Mouse (Mus musculus) lung, embryonic 16.5 days (tissue): ENCODE data around the gene Sec14l3. TPM values are rescaled to one million over a fixed set of nuclear protein-coding genes. Genes with fewer than 3 reads are reported as not detected.

Source experiments
- ATAC-seq: fragments of 200-750 bp; cut with Nextera tagmentation; 2 replicates; pipeline ENCODE4 v1.8.0; 2017; ENCODE audit warnings: low read depth, mild to moderate bottlenecking, moderate library complexity
- H3K27ac ChIP-seq: fragments of 300-500 bp; sonication (generic); 2 replicates; pipeline ENCODE4 v1.5.1; 2014; ENCODE audit warnings: mild to moderate bottlenecking, control low read depth, low read length
- H3K27me3 ChIP-seq: fragments of 300-500 bp; sonication (generic); 2 replicates; pipeline ENCODE4 v1.6.1; 2014; ENCODE audit warnings: low read depth, low read length, mixed read lengths; ENCODE audit not compliant: control insufficient read depth, insufficient read depth
- H3K36me3 ChIP-seq: fragments of 300-500 bp; sonication (generic); 2 replicates; pipeline ENCODE4 v1.6.1; 2014; ENCODE audit warnings: low read length; ENCODE audit not compliant: control insufficient read depth, insufficient read depth
- H3K4me1 ChIP-seq: fragments of 300-500 bp; sonication (generic); replicated peaks from 2 replicates; pipeline ENCODE4 v1.6.1; 2014; ENCODE audit warnings: low read length, mixed read lengths; ENCODE audit not compliant: control insufficient read depth, insufficient read depth
- H3K4me2 ChIP-seq: fragments of 300-500 bp; sonication (generic); 2 replicates; pipeline ENCODE4 v1.6.1; 2014; ENCODE audit warnings: low read depth, low read length, control low read depth
- H3K4me3 ChIP-seq: fragments of 300-500 bp; sonication (generic); 2 replicates; pipeline ENCODE4 v1.5.1; 2014; ENCODE audit warnings: mild to moderate bottlenecking, low read length, control low read depth
- H3K9ac ChIP-seq: fragments of 300-500 bp; sonication (generic); 2 replicates; pipeline ENCODE4 v1.6.1; 2014; ENCODE audit warnings: low read length, control low read depth
- H3K9me3 ChIP-seq: fragments of 300-500 bp; sonication (generic); 2 replicates; pipeline ENCODE4 v1.6.1; 2016; ENCODE audit warnings: low read length; ENCODE audit not compliant: control insufficient read depth
- WGBS: fragments of 180-500 bp; shearing (Covaris S2); extraction: QIAGEN DNeasy Blood & Tissue Kit; methylation state at CpG from one replicate; pipeline ENCODE4 v1.1.7; 2014; 5-methylcytosine and 5-hydroxymethylcytosine counted together
- polyA plus RNA-seq: library from polyadenylated mRNA; unstranded; fragments of >200 nt; fragmentation: Nextera tagmentation; extraction: Ambion mirVana; gene quantifications from 2 replicates; pipeline ENCODE4 v1.2.1, GENCODE M21; 2015

The Sec14l3 gene
- polyA plus RNA-seq, 1 experiment from 2014 or later: 41.5 TPM

DNA sequence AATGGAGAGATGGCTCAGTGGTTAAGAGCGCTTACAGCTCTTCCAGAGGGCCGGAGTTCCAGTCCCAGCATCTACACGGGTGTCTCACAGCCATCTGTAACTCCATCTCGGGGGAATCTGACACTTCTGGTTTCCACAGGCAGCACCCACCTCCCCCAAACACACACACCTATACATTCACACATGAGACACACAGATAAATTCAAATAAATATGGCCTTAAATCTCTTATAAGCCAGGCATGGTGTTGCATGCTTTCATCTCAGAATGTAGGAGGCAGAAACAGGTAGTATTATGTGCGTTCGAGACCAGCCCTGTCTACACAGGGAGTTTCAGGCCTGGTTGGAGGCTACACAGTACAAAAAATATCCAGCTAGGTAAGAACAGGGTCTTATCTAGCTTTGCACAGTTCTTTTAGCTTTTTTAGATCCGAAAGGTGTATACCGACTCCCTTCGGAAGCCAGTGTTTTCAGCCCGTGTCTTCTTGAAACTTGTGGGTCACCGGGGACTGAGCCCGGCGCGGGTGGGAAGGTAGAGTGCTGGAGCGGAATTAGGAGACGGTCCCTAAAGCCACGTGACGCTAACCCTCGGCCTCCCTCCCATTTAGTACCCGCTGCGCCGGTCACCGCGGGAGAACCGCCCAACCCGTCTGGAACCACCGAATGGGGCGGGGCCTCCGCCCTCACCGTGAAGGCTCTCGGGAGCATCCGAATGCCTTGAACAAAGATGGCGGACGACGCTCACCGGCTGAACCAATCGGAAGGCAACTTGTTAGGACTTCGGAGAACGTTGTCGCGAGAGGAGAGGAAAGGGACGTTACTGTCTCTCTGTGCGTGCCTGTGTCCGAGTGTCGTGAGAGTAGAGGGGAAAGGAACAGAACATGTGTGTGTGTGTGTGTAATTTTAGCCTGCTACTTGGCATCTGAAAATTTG lies 31.7 kb downstream of the Sec14l3 start:
- Histone ChIP-seq H3K4me2 (peak overlapping the region; percentile 92), H3K36me3 (peaks cover 8% of the 10 kb centered on the region), H3K9ac (peak overlapping the region; percentile 83), H3K27ac (peak overlapping the region; percentile 93), H3K4me1 (peaks cover 19% of the 10 kb centered on the region), H3K27me3 (no peaks in the 10 kb centered on the region), H3K9me3 (no peaks in the 10 kb centered on the region), H3K4me3 (peak overlapping the region; percentile 62)
- 2% methylated on average over 45 of the region's 45 CpGs for WGBS
- peak; percentile 96 for ATAC-seq

DNA sequence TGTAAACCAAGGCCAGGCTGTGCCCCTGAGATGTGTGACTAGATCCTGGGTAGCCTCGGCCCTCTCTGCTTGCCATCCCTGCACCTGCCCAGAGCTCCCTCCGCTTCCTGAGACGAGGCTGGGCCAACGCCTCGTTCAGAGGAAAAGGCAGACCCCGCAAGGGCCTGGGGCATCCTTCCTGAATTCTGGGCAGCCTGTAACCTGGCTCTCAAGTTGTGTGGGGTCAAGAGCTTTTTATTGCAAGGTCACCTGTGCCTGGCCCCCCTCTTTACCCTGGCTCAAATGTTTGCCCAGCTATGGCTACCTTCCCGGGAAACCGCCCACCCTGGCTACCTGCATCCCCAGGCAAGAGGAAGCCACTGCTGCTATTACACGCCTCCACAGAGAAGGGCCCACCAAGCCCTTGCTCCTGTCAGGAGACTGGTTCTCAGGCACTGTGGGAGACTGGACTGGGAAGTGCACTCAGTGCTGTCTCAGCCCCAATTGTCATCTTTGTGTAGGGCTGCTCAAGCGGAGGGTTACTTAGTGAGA lies 32.5 kb downstream of the Sec14l3 start:
- H3K4me2 ChIP-seq: peak overlapping the region; percentile 92
- peaks cover 19% of the 10 kb centered on the region for H3K4me1 ChIP-seq
- H3K36me3 ChIP-seq: peaks cover under 1% of the 10 kb centered on the region; the same call in 1 of the 2 replicates
- H3K27ac ChIP-seq: peak overlapping the region; percentile 93
- no peaks in the 10 kb centered on the region for H3K27me3 ChIP-seq
- peak; percentile 21 for ATAC-seq
- 29% methylated on average over 10 of the region's 10 CpGs for WGBS
- H3K4me3 ChIP-seq: peak overlapping the region; percentile 62
- peak overlapping the region; percentile 83 for H3K9ac ChIP-seq
- H3K9me3 ChIP-seq: no peaks in the 10 kb centered on the region

DNA sequence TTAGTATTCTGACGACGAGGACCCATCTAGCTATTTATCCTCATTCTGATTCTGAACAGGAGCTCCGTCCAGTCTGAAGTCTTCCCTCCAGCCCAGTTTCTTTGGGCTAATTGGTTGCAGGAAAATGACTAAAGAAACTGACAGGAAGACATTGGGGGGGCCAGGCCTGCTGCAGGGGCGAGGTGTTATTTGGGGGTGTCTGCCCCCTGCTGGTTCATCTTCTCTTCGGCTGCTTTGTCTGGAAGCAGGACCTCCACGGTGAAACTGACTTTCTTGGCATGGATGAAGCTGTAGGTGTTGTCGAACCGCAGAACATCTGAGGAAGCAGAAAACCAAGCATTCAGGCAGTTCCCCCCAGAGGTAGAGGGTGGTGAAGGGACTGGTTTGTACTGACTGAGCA lies 33.5 kb downstream of the Sec14l3 start:
- 67% methylated on average over 8 of the region's 8 CpGs for WGBS
- ATAC-seq: no peak
- Histone ChIP-seq H3K36me3 (no peaks in the 10 kb centered on the region), H3K27ac (no peak overlapping the region), H3K9me3 (no peaks in the 10 kb centered on the region), H3K4me2 (no peak overlapping the region), H3K27me3 (no peaks in the 10 kb centered on the region), H3K9ac (no peak overlapping the region), H3K4me3 (no peak overlapping the region), H3K4me1 (peaks cover 19% of the 10 kb centered on the region)

DNA sequence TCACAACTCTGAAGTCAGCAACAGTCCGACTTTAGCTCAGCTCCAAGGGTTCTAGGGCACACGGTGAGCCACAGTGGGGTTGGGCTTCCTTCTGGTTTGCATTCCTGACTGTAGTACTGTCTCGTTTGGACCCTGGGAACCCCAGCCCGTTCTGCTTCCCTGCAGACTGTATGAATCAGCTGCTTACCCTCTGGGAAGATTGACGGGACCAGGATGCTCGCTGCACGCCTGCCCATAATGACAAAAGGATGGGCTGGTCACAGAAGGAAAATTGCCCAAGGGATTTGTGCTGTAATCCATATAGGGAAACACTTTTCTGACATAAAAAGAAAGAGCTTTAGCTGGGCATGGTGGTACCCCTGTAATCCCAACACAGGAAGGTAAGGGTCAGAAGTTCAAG lies 34.2 kb downstream of the Sec14l3 start:
- Histone ChIP-seq H3K9ac (no peak overlapping the region), H3K9me3 (no peaks in the 10 kb centered on the region), H3K27me3 (no peaks in the 10 kb centered on the region), H3K36me3 (no peaks in the 10 kb centered on the region), H3K4me2 (no peak overlapping the region), H3K4me1 (peaks cover 19% of the 10 kb centered on the region), H3K4me3 (no peak overlapping the region), H3K27ac (no peak overlapping the region)
- no peak for ATAC-seq
- 69% methylated on average over 7 of the region's 7 CpGs for WGBS

DNA sequence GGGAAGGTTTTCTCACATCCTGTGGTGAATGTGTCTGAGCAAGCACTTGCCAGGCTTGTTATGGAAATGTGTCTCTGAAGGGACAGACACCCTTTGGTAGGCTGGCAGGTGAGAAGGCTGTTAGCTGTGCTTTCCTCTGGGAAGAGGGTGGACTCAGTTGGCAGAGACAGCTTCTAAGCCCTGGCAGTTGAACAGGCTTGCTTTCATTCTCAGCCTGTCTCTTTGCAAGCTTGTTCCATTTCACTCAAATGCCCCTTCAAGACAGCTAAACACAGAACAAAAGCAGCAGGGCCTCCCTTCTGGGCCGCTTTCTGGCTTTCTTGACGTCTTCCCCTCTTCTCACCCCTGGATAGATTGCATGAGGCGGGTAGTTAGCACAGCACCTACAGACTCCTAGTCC lies 34.8 kb downstream of the Sec14l3 start:
- ATAC-seq: no peak
- Histone ChIP-seq H3K27ac (no peak overlapping the region), H3K9me3 (no peaks in the 10 kb centered on the region), H3K4me3 (no peak overlapping the region), H3K9ac (no peak overlapping the region), H3K36me3 (no peaks in the 10 kb centered on the region), H3K27me3 (no peaks in the 10 kb centered on the region), H3K4me1 (peaks cover 17% of the 10 kb centered on the region), H3K4me2 (no peak overlapping the region)
- WGBS: 81% methylated on average over 3 of the region's 3 CpGs

DNA sequence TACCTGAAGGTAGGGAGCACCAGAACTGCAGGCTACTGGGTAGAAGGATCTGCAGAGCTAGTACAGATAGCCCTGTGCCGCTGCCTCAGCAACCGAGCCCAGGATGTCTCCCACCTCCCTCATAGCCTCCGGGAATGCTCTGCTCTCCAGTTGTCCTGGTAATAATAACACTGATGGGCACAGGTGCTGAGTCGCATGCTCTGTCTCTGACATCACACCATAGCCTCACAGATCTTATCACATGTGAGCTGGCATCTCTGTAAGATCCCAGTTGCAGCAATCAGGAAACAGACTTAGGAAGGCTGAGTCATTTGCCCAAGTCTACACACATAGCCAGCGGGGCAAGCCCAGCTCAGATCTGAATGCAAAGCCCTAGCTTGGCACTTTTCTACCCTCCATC lies 37.2 kb downstream of the Sec14l3 start:
- H3K9ac ChIP-seq: no peak overlapping the region
- no peaks in the 10 kb centered on the region for H3K36me3 ChIP-seq
- no peak overlapping the region for H3K4me3 ChIP-seq
- 82% methylated on average over 5 of the region's 5 CpGs for WGBS
- no peak for ATAC-seq
- no peaks in the 10 kb centered on the region for H3K27me3 ChIP-seq
- no peak overlapping the region for H3K27ac ChIP-seq
- H3K9me3 ChIP-seq: no peaks in the 10 kb centered on the region
- H3K4me1 ChIP-seq: peaks cover 5% of the 10 kb centered on the region
- no peak overlapping the region for H3K4me2 ChIP-seq

DNA sequence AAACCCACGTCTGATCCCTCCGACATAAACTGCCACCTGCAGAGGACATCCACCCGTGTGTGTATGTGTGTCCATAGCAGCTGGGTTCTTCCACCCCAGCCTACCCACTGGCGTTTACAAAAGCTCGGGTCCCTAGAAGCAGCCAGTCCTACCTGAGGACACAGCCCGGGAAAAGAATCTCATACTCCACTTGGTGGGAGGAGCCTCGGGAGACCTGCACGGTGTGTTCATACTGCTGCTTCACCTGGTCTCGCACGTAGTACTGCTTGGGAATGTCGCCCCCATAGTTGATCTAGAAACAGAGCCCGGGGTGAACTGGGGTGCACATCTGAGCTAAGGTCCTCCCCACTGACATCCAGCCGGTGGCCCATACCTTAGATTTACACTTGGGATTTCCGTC lies 38.9 kb downstream of the Sec14l3 start:
- Histone ChIP-seq H3K4me2 (no peak overlapping the region), H3K36me3 (no peaks in the 10 kb centered on the region), H3K4me1 (no peaks in the 10 kb centered on the region), H3K9me3 (no peaks in the 10 kb centered on the region), H3K4me3 (no peak overlapping the region), H3K27me3 (no peaks in the 10 kb centered on the region), H3K9ac (no peak overlapping the region), H3K27ac (0 out of 2 replicates have a peak overlapping the region, but pooled peaks have one; percentile 27)
- peak; percentile 81 for ATAC-seq
- 63% methylated on average over 14 of the region's 14 CpGs for WGBS

DNA sequence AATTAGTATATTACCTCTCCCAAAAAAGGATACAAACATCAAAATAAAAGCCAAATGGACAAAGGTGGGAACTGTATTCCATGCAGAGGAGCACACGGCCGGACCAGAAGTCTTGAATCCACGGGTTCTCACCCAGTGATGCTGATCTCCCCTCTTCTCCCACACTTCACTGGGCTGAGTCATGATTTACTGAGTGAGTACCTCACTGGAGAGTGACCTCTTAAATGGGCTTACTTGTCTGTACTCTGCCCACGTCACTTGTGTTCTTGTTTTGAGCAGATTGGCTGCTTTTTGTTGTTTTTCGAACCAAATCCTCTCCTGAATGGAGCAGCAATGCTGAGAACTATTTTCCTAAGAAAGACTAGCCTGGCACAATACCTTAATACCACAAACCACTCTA lies 40.3 kb downstream of the Sec14l3 start:
- Histone ChIP-seq H3K36me3 (no peaks in the 10 kb centered on the region), H3K27ac (no peak overlapping the region), H3K4me2 (no peak overlapping the region), H3K4me3 (no peak overlapping the region), H3K9me3 (no peaks in the 10 kb centered on the region), H3K9ac (no peak overlapping the region), H3K27me3 (no peaks in the 10 kb centered on the region), H3K4me1 (no peaks in the 10 kb centered on the region)
- ATAC-seq: no peak
- 77% methylated on average over 5 of the region's 5 CpGs for WGBS

DNA sequence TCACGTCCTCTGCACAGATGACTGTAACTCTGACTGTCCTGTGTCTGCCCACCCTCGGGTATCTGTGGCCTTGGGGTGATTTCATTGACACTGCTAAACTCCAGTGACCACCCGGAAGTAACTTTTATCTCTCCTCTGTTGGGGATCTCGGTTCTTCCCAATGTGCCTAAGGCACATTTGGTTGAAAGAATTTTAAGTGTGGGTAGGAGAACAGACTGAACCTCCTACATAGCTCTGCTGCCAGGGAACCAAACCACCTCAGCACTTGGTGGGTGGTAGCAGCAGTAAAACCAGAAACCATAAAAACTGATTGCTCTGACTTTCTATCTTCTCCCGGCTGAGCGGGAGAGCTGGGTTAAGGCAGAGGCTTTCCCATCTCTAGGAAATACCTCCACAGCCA lies 40.8 kb downstream of the Sec14l3 start:
- no peak for ATAC-seq
- H3K9me3 ChIP-seq: no peaks in the 10 kb centered on the region
- no peak overlapping the region for H3K4me2 ChIP-seq
- no peaks in the 10 kb centered on the region for H3K27me3 ChIP-seq
- H3K36me3 ChIP-seq: no peaks in the 10 kb centered on the region
- no peak overlapping the region for H3K27ac ChIP-seq
- WGBS: 77% methylated on average over 6 of the region's 6 CpGs
- no peaks in the 10 kb centered on the region for H3K4me1 ChIP-seq
- H3K9ac ChIP-seq: no peak overlapping the region
- no peak overlapping the region for H3K4me3 ChIP-seq
